Mouse (Mus musculus) midbrain, postnatal 0 days (tissue): Measurements from ENCODE around the gene Skor1. TPM values are rescaled to one million over a fixed set of nuclear protein-coding genes. Genes with fewer than 3 reads are reported as not detected.
A peak's percentile ranks its signal among the peaks of the same experiment; 100 is the strongest.

Experiments
- ATAC-seq: fragments of 200-750 bp; cut with Nextera tagmentation; 2 replicates; pipeline ENCODE4 v1.8.0; 2017; ENCODE audit warnings: moderate number of reproducible peaks, mild to moderate bottlenecking, moderate TSS enrichment, moderate library complexity; ENCODE audit not compliant: low FRiP score
- DNase-seq: peaks from one replicate; pipeline ENCODE4 v3.0.0-alpha.2; 2015; ENCODE audit warnings: low spot score
- H3K27ac ChIP-seq: fragments of 300-500 bp; sonication (generic); 2 replicates; pipeline ENCODE4 v1.5.1; 2014; ENCODE audit warnings: low read depth, mild to moderate bottlenecking, low read length, mixed read lengths
- H3K27me3 ChIP-seq: fragments of 300-500 bp; sonication (generic); 2 replicates; pipeline ENCODE4 v1.6.1; 2014; ENCODE audit warnings: low read length, control low read depth, mixed read lengths; ENCODE audit not compliant: insufficient read depth
- H3K36me3 ChIP-seq: fragments of 300-500 bp; sonication (generic); 2 replicates; pipeline ENCODE4 v1.6.1; 2014; ENCODE audit warnings: low read length, control low read depth, mixed read lengths; ENCODE audit not compliant: insufficient read depth
- H3K4me1 ChIP-seq: fragments of 300-500 bp; sonication (generic); 2 replicates; pipeline ENCODE4 v1.6.1; 2014; ENCODE audit warnings: mild to moderate bottlenecking, control low read depth, antibody characterized with exemption, low read length, mixed read lengths; ENCODE audit not compliant: insufficient read depth
- H3K4me2 ChIP-seq: fragments of 300-500 bp; sonication (generic); 2 replicates; pipeline ENCODE4 v1.6.1; 2014; ENCODE audit warnings: low read depth, mild to moderate bottlenecking, low read length, mixed read lengths; ENCODE audit not compliant: poor library complexity, severe bottlenecking
- H3K4me3 ChIP-seq: fragments of 300-500 bp; sonication (generic); 2 replicates; pipeline ENCODE4 v1.5.1; 2014; ENCODE audit warnings: low read depth, mild to moderate bottlenecking, low read length, moderate library complexity
- H3K9ac ChIP-seq: fragments of 300-500 bp; sonication (generic); replicated peaks from 2 replicates; pipeline ENCODE4 v1.6.1; 2014; ENCODE audit warnings: mild to moderate bottlenecking, low read length, moderate library complexity, mixed read lengths; ENCODE audit not compliant: poor library complexity, severe bottlenecking
- H3K9me3 ChIP-seq: fragments of 300-500 bp; sonication (generic); 2 replicates; pipeline ENCODE4 v1.6.1; 2016; ENCODE audit warnings: low read length, control low read depth
- CTCF ChIP-seq: IDR thresholded peaks from 2 replicates; pipeline ENCODE4 v1.5.1; 2016; ENCODE audit warnings: antibody characterized with exemption, mild to moderate bottlenecking
- WGBS: fragments of 180-500 bp; shearing (Covaris S2); extraction: QIAGEN DNeasy Blood & Tissue Kit; methylation state at CpG from one replicate; pipeline ENCODE4 v1.1.7; 2014; 5-methylcytosine and 5-hydroxymethylcytosine counted together
- polyA plus RNA-seq: library from polyadenylated mRNA; unstranded; fragments of >200 nt; fragmentation: Nextera tagmentation; extraction: Ambion mirVana; gene quantifications from 2 replicates; pipeline ENCODE4 v1.2.1, GENCODE M21; 2015
- total RNA-seq: library from RNA; depleted of rRNA; stranded (reverse); fragments of >200 nt; gene quantifications from 2 replicates; pipeline ENCODE4 v1.2.3, GENCODE M21; 2014

The Skor1 gene
- total and polyA plus RNA-seq, 2 experiments from 2014 or later = 0.26 to 5.5 TPM

DNA sequence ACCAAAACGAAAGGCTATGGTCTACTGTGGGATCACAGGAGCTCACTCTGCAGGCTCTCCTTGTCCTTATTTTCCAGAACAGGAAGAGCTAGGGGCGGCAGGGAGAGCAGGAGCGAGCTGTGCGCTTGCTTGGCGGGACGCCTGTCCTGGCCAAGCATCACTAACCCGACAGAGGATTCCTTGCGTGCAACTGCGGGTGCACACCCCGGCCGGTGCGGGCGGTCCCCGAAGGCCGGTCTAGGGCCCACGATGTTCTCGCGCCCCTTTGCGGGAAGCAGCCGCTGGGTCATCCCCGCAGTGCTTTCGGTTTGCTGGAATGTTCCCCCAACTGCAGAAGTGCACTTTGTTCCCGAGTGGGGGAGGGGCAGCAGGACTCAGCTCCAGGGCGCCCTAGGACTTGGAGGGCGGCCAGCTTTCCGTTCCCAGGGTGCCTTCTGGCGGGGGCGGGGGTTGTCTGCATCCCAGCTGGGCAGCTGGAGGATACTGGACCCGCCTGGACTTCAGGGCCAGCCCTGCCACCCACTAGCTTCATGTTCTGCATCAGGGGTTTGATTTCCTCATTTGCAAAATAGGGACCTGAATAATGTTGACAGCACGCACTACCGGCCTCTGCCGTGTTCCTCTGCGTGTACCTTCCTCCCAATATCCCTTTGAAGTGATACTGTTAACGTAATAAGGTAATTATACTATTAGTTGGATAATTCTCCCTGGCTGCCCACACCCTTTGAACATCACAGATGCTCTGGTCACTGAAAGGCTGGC, 39.6 kb downstream of the Skor1 start:
- Histone ChIP-seq H3K4me3 (peak overlapping the region; percentile 44), H3K4me1 (no peaks in the 10 kb centered on the region), H3K27ac (peak overlapping the region; percentile 55), H3K4me2 (peak overlapping the region; percentile 89), H3K9ac (peak overlapping the region; percentile 54), H3K36me3 (no peaks in the 10 kb centered on the region), H3K27me3 (no peaks in the 10 kb centered on the region), H3K9me3 (no peaks in the 10 kb centered on the region)
- TF ChIP-seq CTCF = no peak
- DNase-seq = peak; percentile 85
- peak; percentile 54 for ATAC-seq
- 1% methylated on average over 34 of the region's 34 CpGs for WGBS

DNA sequence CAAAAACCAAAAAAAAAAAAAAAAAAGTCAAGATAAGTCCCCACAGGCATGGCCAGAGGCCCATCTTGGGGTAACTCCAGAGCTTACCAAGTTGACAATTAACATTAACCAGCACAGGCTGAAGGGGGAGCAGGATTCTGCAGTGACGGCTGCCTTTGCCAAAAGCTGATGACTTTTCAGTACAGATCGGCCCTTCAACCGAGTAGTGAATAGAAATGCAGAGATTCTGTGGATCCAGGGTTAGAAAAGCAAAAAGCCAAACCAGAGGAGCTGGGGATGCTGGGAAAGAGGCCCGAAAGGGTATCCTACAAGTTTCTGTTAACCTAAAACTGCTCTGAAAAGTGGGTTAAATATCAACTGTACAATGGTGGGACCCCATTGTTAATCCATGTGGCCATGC, 40.2 kb downstream of the Skor1 start:
- ATAC-seq = no peak
- Histone ChIP-seq H3K27ac (peak overlapping the region; percentile 55), H3K4me1 (no peaks in the 10 kb centered on the region), H3K4me2 (peak overlapping the region; percentile 89), H3K9me3 (no peaks in the 10 kb centered on the region), H3K4me3 (peak overlapping the region; percentile 44), H3K36me3 (no peaks in the 10 kb centered on the region), H3K27me3 (no peaks in the 10 kb centered on the region), H3K9ac (peak overlapping the region; percentile 54)
- no peak for TF ChIP-seq CTCF
- 38% methylated on average over 4 of the region's 4 CpGs for WGBS
- peak; percentile 58 for DNase-seq

- Histone ChIP-seq H3K9ac (no peak overlapping the region), H3K4me1 (no peaks in the 10 kb centered on the region)
- WGBS = 57% methylated on average over 5 of the region's 5 CpGs
Measured at GRCm38 (mm10) chr9:63100660-63101059, 48.1 kb downstream of the Skor1 start.

DNA sequence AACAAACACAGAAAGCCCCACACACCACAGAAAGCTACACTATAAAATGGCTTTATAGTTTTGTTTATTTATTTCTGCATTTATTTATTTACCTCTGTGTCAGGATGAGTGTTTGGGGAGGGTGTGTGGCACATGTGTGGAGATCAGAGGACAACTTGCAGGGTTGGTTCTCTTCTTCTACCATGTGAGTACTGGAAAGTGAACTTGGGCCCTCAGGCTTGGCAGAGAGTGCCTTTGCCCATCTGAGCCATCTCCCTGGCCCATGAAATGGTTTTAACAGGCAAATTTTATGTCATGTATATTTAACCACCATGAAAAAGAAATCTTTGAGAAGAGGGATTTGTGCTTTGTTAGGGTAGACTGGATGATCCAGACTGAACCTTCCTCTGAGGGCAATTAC, 48.9 kb downstream of the Skor1 start:
- Histone ChIP-seq H3K27me3 (no peaks in the 10 kb centered on the region), H3K9ac (no peak overlapping the region), H3K36me3 (no peaks in the 10 kb centered on the region), H3K4me2 (no peak overlapping the region), H3K27ac (no peak overlapping the region), H3K4me1 (no peaks in the 10 kb centered on the region), H3K4me3 (no peak overlapping the region), H3K9me3 (no peaks in the 10 kb centered on the region)
- no peak for DNase-seq
- no peak for TF ChIP-seq CTCF
- ATAC-seq = no peak

More at GRCm38 (mm10) chr9:63100660-63101059, 48.1 kb downstream of the Skor1 start:
- no peaks in the 10 kb centered on the region for H3K9me3 ChIP-seq
- ATAC-seq = no peak
- no peaks in the 10 kb centered on the region for H3K36me3 ChIP-seq
- no peak overlapping the region for H3K4me2 ChIP-seq
- TF ChIP-seq CTCF = no peak
- no peaks in the 10 kb centered on the region for H3K27me3 ChIP-seq
- H3K27ac ChIP-seq = no peak overlapping the region
- no peak overlapping the region for H3K4me3 ChIP-seq
- no peak for DNase-seq

- Histone ChIP-seq H3K27ac (no peak overlapping the region), H3K4me1 (no peaks in the 10 kb centered on the region), H3K36me3 (no peaks in the 10 kb centered on the region), H3K9ac (no peak overlapping the region), H3K9me3 (no peaks in the 10 kb centered on the region), H3K27me3 (no peaks in the 10 kb centered on the region), H3K4me3 (no peak overlapping the region), H3K4me2 (no peak overlapping the region)
- DNase-seq (no peak), ATAC-seq (no peak)
- WGBS = 90% methylated on average over 4 of the region's 4 CpGs
- peak; percentile 43 for TF ChIP-seq CTCF
Measured at GRCm38 (mm10) chr9:63099344-63099743, 49.4 kb downstream of the Skor1 start.

DNA sequence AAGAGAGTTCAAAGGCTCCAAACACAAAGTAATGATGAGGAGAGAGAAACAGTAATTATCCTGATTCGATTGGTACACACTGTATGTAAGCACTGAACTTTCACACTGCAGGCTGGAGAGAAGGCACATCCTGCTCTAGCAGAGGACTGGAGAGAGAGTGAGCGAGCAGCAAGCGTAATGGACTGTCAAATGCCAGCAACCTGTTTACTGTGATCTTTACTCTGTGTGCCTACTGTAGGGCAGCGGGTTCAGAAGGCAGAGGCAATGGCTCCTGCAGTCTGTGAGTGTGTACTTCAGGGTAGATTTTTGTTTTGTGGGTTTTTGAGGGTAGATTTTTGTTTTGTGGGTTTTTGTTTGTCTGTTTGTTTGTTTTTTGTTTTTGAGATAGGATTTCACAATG, 49.9 kb downstream of the Skor1 start:
- 86% methylated on average over 4 of the region's 4 CpGs for WGBS
- H3K9me3 ChIP-seq = no peaks in the 10 kb centered on the region
- H3K4me1 ChIP-seq = no peaks in the 10 kb centered on the region
- no peak overlapping the region for H3K4me3 ChIP-seq
- DNase-seq (no peak), ATAC-seq (no peak)
- H3K9ac ChIP-seq = no peak overlapping the region
- no peaks in the 10 kb centered on the region for H3K36me3 ChIP-seq
- H3K4me2 ChIP-seq = no peak overlapping the region
- no peak for TF ChIP-seq CTCF
- no peaks in the 10 kb centered on the region for H3K27me3 ChIP-seq
- no peak overlapping the region for H3K27ac ChIP-seq
